Mouse (Mus musculus) thymus, postnatal 4 days (tissue): ENCODE measurements at regions not wholly inside any gene's neighbourhood (a gene's known extent, or its start where the extent isn't known, plus 50 kb on each side); places are given as distances from the start of the nearest gene placed in this dataset.
"Not testable (repeated sequence)": the region's sequence is repeated elsewhere in the genome, so short reads cannot be mapped to it uniquely, and the experiment has no call there.

Experiments used
- DNase-seq: peaks from one replicate; pipeline ENCODE4 v3.0.0; 2021

DNA sequence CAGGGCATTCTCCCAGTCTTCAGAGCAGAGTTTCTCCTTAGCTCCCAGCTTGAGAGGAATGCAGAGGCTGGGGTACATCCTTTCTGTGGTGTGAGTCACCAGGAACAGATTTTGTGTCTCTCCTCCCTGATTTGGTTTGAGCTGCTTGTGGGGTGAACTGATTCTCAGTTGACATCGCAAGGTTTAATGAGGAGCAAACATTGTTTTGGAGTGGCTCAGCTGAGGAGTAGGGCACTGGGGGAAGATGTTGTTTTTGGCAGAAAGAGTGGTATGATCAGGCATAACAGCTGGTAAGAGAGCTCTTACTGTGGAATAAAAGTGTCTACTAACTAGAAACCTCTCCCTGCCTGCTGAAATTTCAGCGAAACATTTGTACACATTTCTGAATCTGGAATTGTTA, 519.4 kb upstream of the Fam241a start:
- DNase-seq: no peak

DNA sequence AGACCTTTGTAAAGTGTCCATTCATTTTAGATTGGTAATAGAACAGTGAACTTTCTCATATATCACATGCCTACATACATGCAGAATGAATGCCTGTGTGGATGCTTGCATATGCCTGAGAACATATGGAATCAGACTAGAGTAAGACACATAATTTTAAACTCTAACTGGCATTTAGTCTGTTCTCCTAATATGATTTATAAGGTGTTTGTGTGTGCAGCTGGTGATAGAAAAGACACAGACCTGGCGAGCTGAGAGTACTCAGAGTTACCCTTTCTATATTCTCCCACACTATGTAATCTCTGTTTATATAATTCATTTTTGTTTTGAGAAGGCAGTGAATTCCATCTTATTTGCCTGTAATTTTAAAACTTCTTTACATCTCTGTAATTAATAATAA, 517.4 kb upstream of the Fam241a start:
- DNase-seq: no peak

DNA sequence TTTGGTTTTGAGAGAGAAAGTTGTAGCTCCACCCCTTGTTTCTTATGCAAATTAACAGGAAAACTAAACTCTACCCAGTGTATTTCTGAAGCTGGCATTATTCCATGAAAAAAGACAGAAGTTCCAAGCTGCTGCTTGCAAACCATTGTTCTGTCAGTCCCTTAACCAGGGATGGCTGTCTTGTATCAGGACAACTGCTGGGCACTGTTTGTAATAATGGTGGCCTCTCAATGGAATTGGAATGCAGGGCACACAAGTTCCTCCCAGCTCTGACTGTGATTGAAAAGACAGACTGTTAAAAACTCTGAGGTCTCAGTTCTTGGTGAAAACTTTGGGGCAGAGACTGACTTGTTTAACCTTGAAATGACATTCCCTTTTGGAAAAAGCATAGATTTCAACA, 516.0 kb upstream of the Fam241a start:
- no peak for DNase-seq

DNA sequence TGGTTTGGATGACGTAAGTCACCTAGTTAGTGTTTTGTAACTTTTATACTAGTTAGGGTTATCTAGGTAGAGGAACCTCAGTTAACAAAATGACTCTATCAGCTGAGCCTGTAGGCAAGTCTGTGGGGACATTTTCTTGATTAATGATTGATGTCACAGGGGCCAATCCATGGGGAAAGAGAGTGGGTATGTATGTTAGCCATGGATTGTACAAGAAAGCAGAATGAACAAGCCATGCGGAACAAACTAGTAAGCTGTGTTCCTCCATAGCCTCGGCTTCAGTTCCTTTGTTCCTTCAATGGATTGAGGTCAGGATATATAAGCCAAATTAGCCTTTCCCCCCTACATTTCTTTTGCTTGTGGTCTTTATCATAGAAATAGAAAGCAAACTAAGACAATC, 498.7 kb upstream of the Fam241a start:
- DNase-seq: no peak

DNA sequence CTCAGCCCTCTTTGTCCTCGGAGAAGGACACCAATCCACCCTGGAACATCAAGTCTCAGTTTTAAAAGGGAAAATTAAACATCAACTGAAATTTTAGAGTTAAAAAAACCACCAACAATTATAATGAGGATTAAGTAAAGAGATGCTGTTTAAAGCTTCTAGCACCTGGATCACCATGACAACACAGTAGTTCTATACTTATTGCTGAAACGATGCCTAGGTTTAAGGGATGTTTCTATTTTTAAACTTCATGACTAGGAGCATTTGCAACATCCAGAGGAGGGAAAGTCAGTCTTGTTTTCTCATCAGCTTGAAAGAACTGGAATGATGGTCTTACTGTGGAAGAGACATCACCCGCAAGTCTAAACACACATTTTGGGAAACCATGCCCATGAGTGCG, 484.5 kb upstream of the Fam241a start:
- DNase-seq: no peak

DNA sequence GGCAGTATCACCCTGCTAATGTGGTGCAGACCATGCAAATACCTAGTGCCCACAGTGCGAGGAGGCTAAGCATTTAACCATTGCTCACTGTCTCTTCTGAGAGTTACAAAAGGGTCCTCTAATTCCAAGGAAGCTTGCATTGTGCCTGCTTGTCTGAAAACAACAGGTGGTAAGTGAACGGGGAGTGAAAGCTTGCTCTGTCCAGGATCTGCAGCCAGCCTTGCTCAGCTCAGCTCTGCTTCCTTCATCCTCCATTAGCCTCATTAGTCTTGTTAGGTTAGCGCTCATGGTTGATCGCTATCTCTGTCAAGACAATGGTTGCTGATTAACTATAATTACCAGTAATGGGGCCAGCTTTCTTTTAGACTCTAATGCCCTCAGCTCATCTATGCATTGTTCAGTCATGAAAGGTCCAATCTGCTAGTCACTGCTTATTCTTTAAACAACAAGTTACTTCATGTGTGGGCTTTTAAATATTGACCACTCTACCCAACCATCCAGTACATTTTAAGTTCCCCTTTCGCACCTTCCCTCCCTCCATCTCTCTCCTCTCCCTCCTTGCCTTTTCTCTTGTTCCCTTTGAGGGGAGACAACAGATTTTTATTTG, 473.5 kb upstream of the Fam241a start:
- DNase-seq: no peak

DNA sequence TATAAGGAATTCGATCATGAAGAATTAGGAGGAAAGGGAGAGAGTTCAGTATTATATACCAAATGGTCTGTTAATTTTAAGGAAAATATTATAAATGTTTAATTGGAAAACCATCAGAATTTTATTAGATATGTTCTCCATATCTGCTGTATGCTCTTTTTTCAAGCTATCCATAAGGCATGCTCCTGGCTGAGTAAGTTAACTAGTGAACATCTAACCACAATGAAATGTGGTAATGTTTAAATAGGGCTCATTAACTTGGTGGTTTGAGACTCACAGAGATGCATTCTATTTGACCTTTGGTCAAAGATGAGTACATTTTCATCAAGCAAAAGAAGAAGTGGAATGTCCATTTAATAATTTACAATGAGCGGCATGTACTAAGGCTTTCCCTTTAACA, 466.2 kb upstream of the Fam241a start:
- no peak for DNase-seq

DNA sequence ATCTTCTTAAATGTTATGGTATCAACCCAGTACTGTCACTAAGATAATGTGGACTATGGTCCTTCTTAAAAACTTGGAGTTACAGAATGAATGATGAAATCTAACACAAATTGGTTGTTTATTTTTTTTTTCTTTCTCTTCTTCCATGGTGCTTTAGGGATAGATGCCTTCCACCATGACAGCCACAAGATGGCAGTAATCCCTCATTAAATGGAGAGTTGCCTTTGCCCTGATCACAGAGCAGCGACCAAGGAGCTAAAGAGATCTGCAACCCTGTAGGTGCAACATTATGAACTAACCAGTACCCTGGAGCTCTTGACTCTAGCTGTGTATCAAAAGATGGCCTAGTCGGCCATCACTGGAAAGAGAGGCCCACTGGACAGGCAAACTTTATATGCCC, 453.0 kb upstream of the Fam241a start:
- DNase-seq: not testable (repeated sequence)

DNA sequence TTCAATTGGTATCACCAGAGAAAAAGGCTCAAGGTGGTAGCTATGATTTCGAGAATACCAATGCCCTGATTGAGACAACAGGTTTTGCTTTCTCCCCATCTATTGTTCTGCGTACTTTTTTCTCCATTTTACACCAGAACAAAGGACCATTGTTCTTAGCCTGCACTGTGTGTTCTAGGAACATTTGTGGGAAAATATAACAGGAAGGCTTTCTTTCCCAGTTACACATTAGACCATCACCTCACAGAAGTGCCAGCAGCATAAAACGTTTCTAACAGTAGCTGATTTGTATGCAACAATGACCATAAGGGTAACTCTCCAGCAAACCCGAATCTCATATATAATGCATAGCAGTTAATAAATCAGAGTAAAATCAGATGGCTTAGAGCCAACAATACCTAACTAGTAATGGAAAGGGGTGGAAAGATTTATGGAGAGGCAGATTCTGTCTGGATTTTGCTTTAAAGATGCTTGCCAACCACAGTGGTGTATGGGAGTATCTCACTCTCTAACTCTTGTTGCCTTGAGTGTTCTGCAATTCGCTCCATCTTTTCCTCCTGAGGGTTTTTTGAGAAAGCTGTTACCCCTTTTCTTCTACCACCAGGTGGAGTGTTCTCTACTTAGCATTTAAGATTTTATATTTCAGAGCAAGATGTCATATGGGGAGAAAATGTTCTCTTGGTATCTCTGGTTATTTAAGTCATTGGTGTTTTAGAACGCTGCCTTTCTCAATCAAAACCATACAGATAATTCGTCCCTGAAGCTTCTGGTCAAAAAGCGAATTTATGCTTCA, 451.9 kb upstream of the Fam241a start:
- no peak for DNase-seq

DNA sequence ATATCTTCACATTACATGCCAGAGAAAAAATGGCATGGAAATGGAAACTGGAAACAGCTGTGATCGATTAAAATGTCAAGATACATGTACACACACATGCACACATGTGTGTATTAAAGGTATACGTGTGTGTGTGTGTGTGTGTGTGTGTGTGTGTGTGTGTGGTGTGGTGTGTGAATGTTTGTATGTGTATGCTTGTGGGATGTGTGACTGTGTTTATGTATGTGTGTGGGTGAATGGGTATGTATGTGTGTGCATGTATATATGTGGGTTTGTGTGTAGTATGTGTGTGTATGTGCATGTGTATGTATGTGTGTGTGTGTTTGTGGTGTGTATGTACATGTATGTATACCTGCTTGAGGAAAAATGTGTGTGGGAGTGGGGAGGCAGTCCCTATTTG, 441.4 kb upstream of the Fam241a start:
- no peak for DNase-seq

DNA sequence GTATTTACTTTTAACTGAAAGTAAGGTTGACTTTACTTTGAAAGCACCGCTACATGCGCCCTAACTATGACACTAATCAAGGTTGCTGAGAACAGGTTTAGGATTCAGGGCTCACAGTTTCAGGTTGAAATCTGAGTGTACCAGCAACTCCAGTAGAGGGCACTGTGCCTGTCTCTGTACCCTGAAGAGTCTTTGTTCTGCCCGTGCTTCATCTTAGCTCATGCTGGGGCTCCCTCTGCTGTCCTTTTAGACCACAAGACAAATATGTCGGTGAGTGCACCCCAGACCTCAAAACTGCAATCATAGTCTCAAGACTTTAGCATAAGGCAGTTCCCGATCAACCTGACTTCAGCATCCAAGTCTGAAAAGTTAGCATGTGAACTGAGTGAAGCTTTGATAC, 440.9 kb upstream of the Fam241a start:
- DNase-seq: peak; percentile 64

DNA sequence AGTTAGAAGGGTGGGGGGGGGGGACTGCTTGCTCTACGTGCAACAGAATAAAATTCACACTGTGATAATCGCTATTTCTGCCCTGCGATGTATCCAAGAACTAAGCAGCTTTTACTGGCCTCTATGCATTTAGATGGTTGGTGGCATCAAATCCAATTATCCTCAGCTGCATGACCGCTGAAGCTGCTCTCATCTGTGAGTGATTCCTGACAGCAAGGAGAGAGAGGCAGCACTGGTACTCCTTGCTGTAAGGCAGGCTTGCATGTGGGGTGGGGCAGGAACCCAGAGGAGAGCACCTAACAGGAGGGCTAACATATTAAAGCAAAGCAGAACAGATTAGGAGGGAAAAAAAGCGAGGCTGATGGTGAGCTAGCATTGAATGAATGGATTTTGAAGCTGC, 431.6 kb upstream of the Fam241a start:
- DNase-seq: no peak

DNA sequence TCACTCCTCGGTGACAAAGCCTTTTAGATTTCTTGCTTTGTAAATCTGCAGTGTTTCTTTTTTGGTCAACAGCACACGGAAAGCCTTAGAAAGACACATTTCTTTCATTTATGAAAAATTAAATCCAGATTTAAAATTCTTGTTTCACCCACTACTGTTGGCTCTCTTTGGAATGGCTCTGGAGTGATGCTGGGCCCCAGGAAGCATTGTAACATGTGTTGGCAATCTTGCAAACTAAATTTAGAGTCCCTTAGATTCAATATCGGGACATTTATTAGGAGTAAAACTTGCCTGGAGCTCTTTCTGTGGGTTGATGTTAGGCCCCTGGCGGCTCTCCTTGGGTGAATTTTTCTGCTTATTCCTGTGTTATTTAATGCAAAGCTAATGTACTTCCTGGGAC, 405.2 kb upstream of the Fam241a start:
- no peak for DNase-seq

DNA sequence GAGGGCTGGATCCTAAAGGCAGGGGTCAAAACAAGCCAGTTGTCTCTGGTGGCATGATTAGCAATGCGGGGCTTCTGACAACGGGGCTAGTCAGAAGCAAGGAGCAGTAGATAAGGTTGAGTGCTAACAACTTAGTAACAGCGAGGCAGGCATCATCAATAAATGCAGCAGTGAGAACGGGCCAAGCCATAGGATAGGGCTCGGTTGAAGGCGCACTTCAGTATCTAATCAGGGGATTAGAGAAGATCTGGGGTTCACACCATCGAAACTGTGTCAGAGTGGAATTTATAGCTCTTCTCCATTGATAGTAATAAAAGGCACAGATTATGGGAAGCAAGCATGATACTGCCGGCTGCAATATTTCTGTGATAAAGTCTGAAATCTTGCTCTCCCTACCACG, 402.0 kb upstream of the Fam241a start:
- no peak for DNase-seq

DNA sequence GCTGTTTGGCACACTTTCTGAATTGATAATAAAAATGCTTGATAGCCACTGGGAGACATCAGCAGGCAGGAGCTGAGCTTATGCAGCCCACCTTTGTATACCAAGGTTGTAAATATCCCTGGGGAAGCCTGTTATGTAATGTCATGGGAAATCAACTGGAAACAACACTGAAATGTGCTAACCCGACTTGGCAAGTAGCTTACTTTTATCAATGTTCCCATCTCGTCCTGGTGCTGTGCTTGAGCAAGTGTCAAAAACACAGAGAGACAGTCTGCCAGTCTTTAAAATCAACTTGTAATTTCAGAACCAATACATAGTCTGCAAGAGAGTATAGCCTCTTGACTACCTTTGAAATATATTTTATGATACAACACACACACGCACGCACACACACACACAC, 391.7 kb upstream of the Fam241a start:
- DNase-seq: no peak

DNA sequence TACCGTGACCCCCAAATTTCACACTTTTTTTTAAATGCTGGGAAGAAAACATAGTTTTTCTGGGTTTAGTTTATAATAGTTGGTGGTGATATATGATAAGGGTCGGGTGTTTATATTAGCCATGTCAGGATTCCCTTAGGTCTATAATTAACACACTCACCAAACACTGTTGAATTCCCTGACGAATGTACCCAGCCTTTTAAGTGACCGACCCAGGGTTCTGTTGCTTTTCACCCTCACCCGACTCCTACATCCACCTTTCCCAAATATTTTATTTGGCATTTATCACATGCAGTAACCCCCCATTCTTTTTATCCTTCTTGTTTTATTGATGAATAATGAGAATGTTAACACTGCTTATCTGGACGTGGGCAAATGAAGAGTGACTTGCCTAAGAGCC, 389.1 kb upstream of the Fam241a start:
- DNase-seq: no peak

DNA sequence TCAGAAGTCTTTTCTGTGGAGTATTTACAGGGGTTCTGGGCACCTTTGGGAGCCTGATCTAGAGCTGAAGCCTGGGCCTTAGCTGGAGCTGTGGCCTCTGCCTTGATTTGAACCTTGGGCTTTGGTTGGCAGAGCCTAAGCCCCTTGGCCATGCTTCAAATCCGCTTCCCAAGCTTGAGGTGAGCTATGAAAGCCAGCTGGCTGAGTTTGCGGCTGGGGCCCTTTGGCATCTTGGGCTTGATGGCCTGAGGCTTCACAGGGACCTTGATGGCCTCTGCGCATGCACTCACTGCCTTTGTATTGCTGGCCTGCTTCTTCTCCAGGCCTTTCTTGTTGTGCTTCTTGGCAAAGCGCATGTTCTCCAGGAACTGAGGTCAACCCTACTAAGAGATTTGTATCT, 384.5 kb upstream of the Fam241a start:
- no peak for DNase-seq

DNA sequence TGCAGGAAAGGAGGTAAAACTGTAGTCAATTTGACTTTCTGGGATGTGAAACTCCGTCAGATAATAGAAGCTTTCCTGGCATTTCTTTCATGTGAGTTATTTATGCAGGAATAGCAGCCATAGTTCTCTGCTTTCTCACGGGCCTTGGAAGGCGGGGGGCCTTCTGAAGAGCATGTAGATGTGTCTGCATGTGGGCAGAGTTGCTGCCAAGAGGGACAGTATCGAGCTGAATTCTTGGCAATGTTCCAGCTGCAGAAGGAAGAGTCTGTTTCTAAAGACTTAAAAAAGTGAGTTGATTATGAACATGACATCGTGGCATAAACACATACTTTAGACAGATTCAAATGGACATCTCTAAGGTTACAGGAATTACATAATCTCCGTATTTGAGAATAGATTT, 374.5 kb upstream of the Fam241a start:
- no peak for DNase-seq

DNA sequence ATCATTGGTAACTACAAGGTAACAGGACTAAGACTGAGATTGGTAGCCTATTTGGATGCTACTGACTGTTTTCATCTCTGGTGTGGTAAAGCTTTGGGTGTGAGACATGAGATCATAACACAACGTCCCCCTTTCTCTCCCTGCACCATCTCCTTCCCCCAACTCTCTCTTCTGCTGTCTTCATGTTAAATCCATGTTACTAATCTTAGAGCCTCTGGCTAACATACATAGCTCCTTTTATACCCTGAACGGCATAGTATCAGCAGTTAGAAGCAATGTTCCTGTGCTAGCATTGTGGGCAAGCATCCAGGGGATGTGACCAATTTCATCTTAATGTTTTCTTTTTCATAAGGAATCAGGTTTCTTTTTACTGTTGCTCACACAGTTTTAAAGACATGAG, 365.1 kb upstream of the Fam241a start:
- DNase-seq: no peak

DNA sequence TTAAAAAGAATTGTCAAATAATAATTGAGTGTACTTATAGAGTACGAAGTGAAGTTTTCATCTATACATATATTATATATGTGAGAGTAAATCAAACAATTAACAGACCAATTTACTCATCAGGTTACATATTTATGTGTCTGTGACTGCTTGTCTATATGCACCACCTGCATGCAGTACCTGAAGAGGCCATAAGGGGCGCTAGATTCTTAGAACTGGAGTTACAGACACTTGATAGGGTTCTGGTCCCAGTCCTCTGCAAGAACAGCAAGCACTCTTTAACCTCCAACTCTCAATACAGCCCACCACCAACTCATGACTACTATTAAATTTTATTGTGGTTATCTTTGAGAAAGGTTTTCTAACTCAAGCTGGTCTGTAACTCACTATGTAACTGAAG, 351.7 kb upstream of the Fam241a start:
- DNase-seq: peak; percentile 14

DNA sequence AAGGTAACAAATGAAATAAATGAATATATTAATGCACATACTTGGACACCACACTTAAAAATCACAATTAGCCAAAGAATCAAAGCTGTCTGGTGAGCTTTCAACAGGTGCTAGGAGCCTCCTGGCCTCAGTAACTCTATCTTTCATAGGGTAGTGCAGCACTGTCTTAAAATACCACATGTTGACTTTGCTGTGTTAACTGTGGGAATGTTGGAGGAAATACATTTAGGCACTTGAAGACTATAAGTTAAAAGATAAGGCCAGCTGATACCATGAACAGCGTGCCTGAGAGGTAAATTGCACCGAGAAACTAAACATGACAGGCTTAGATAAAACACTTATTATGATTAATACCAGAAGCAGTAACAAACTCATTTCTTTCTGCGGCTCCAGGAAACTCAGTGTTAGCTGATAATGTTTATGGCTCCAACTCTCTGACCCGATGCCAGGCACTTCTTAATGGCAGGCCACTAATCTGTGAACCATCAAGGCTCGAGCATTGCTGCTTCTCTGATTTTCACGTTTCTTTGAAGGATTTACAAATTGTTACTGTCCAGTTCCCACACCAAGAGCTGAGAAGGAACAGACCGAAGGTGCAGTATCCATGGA, 343.8 kb upstream of the Fam241a start:
- no peak for DNase-seq

DNA sequence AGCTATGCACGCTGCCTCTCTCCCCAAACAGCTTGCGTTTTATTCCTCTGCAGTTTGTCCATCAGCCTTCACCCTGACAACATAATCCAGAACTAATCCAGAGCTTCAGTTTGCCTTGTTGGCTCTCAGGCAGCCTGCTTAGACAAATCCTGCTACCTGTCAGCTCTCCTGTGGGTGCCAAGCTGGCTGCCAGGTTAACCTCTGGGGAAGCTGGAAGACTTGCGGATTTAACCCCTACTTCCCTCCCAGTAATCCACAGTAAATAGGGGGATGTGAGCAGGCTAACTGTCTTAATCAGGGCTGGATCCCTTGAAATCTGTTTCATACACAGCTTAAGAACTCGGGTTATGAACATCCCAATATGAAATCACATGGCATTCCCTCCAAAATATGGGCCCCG, 334.3 kb upstream of the Fam241a start:
- no peak for DNase-seq

DNA sequence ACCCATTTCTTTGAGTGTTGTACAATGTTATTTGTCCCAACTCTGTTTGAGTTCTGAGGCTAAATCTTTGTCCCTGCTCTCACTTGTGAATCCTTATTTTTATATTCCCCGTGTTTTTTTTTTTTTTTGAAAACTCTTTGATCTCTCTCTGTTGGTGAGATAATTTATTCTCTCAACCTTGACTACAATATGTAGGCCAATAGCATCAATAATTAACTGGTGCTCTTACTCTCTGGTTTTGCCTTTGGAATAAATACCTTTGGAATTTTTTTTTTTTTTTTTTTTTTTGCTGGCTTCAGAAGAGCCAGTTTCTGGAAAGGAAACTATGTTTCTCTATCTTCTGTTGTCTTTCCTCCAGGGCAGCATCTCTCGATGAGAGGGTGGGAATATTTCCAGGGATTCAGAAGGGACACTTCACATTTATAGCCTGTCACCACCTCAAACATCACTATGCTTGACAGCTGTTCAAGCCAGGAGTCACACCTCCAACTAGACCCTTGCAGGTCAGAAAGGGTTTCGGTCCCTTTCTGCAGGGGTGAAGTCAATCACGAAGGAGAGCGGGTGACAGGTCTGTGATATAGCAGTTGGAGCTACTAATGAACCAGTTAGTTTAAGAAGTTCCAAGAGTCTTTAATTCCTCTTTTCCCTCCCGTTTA, 330.9 kb upstream of the Fam241a start:
- no peak for DNase-seq

DNA sequence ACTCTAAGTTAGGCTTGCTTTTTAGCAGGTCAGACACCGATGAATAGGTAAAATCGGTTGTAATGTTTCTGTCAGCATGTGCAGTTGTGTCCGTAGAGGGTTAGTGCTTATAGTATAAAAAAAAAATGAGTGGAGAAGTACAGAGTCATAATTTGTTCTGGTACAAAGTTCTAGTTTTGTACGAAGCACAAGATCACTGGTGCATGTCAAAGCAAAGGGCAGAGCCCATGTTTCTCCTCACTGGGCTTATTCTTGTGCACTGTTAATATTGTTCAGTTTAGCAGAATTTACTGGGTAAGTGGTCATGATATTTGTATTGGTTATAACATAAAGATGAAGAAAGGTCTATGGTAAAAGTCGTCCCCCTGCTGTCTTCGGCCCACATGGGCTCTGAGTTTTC, 330.4 kb upstream of the Fam241a start:
- DNase-seq: no peak
